Mouse (Mus musculus) Patski (cell line): ENCODE results near the gene Mrm3. TPM values are rescaled to one million over a fixed set of nuclear protein-coding genes. Genes with fewer than 3 reads are reported as not detected.
"Not testable (repeated sequence)": the region's sequence is repeated elsewhere in the genome, so short reads cannot be mapped to it uniquely, and the experiment has no call there.

Source experiments
- ATAC-seq: fragments of 100-300 bp; one replicate; pipeline ENCODE4 v1.8.0; 2021
- CTCF ChIA-PET: fragments of 350-600 bp; sonication (Branson Sonifier 250); formaldehyde crosslinking; loops from one replicate; lab custom pipeline; 2022; ENCODE audit warnings: inconsistent platforms; lab: Charles Lee
- POLR2A ChIA-PET: fragments of 350-600 bp; sonication (Branson Sonifier 250); formaldehyde crosslinking; loops from one replicate; lab custom pipeline; 2022; ENCODE audit warnings: antibody characterized with exemption, inconsistent platforms; lab: Charles Lee
- DNase-seq: peaks from one replicate; pipeline ENCODE4 v3.0.0-alpha.2; 2011; ENCODE audit warnings: low read depth, low spot score
- H3K27me3 ChIP-seq: fragments of 371-371 bp; one replicate; pipeline ENCODE4 v1.5.1; 2021
- CTCF ChIP-seq: fragments of 100-300 bp; IDR thresholded peaks from one replicate; pipeline ENCODE4 v1.5.1; 2021
- in situ Hi-C: fragments of 300-500 bp; cut with MboI; formaldehyde crosslinking; loops from 3 replicates; pipeline ENCODE4 v1.11.1; 2018; ENCODE audit warnings: low pct_unique_long_range_greater_than_20kb, mixed read lengths
- polyA plus RNA-seq: library from polyadenylated mRNA; unstranded; gene quantifications from one replicate; pipeline ENCODE4 v1.2.3, GENCODE M21; 2021

The Mrm3 gene
- polyA plus RNA-seq: 15.4 TPM

DNA sequence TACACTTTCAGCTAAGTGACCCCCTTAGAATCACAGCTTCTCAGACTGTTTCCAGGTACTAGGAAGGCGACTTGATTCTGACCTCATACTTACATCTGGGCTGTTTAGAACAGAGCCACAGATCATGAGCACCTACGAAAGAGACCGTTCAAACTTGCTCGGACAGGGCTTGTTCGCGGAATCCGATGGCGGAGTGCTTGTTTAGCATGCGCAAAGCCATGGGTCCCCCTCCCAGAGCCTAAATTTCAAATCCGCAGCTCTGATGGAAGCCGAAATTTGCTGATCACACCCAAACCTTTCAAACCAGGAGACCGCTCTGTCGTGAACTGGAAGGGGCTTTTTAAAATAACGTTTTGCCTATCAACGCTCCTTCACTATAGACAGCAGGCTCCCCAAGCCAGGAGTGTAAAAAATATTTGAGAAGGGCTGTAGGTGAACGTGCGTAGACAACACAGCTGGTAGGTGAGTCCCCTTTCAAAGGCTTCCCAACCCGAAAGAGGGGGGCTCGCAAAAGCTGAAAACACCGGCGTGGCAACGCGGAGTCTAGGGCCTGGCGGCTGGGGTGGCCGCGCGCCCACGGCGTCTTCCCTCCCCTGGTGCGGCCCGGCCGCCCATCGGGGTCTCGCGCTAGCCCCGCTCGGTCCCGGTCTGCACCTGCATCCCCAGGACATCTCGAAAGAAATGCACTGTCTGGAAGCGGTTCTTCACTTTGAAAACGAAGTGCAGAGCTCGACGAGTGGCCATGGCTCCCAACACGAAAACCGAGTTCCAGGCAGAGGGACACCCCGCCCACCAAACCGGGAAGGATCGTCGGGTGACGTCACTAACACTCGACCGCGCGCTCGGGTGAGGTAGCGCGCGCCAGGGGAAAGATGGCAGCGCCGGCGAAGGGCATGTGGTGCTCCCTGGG is at the start of gene Mrm3, which contains the start of gene Glod4:
Mrm3 (plus strand) TSS at position 815 of the 910 bp plus-strand sequence.
Glod4 (minus strand) TSS at position 825 of the 910 bp plus-strand sequence.
- ChIA-PET POLR2A (interaction anchor here (1.0 kb wide), 1 partner anchor 155 kb away, joined by 4 read pairs; the partner anchor contains the start of gene Nxn), CTCF (interaction anchor here (4.3 kb wide), 1 partner anchor 156 kb away, joined by 12 read pairs; the partner anchor contains the start of gene Nxn)
- peak; percentile 57 for ATAC-seq
- TF ChIP-seq CTCF: no peak
- in situ Hi-C loops: no loop called here
- H3K27me3 ChIP-seq: no peaks in the 10 kb centered on the region
- no peak for DNase-seq

DNA sequence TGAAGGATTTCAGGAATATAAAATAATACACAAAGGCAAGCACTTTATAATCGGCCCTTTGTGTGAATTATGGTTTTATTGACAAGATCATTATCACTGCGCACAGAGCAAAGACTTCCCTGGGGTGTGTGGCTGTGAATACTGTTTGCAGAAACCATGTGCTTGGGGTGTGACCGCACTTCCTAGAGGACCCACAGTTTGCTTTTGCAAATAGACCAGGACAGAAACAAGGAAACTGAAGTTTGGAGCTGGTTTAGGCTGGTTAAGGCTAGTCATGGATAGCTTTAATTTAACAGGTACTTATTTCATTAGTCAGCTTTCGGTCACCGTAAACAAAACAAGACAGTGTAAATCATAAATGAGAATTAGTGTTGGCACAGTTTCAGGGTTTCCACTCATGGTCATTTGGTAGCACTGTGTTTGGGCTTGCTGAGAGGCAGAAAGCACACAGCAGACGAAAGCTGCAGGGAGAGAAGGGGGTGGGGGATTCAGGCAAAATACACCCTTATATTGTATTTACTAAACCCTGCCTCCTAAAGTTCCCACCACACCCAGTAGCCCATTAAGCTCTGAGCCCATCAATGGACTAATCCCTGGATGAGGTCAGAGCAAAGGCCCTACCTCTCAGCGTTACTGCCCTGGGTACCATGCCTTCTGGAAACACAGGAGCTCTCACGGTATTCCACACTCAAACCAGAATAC is 47.1 kb upstream of the Mrm3 start:
- POLR2A ChIA-PET: interaction anchor here (0.8 to 1.4 kb wide), 2 partner anchors 10 to 22 kb away, joined by 3 to 5 read pairs; partner anchors contain the start of genes Dbil5 and Gemin4
- CTCF ChIA-PET: interaction anchor here (0.9 to 1.8 kb wide), 4 partner anchors 9 to 210 kb away, joined by 3 to 5 read pairs (median 3); partner anchors contain the start of gene Timm22
- ATAC-seq: no peak

DNA sequence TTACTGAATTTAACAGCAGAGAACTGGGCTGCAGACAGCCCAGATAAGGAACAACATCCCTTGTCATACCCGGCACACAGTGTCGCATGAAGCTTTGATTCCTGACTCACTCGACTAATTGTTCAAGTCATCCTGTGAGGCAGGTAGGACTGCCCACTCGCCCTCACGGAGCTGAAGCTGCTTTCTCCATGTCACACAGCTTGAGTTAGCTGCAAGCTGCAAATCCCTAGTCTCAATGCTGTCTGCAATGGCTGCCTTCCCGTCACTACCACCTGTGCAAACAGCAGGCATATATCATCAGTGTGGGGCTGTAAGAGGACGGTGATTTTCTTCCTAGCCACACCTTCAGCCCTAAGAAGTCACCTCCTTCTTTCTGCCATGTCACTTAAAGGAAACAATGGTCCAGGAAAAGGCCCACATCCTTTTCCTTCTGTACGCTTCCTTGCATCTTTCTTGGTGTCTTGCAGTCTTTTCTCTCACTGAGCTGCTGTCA is 46.5 kb upstream of the Mrm3 start:
- TF ChIP-seq CTCF: no peak
- in situ Hi-C loops: no loop called here
- no peaks in the 10 kb centered on the region for H3K27me3 ChIP-seq
- no peak for ATAC-seq
- POLR2A ChIA-PET: interaction anchor here (0.7 to 1.4 kb wide), 2 partner anchors 21 to 334 kb away, joined by 3 to 5 read pairs; partner anchors contain the start of genes Dbil5 and Gemin4
- CTCF ChIA-PET: interaction anchor here (1.2 to 1.8 kb wide), 3 partner anchors 9 to 210 kb away, joined by 3 to 5 read pairs (median 3); partner anchors contain the start of gene Timm22
- DNase-seq: no peak

More for the DNA sequence above, 47.1 kb upstream of the Mrm3 start:
- no peak for TF ChIP-seq CTCF
- in situ Hi-C loops: no loop called here
- no peaks in the 10 kb centered on the region for H3K27me3 ChIP-seq
- DNase-seq: no peak

DNA sequence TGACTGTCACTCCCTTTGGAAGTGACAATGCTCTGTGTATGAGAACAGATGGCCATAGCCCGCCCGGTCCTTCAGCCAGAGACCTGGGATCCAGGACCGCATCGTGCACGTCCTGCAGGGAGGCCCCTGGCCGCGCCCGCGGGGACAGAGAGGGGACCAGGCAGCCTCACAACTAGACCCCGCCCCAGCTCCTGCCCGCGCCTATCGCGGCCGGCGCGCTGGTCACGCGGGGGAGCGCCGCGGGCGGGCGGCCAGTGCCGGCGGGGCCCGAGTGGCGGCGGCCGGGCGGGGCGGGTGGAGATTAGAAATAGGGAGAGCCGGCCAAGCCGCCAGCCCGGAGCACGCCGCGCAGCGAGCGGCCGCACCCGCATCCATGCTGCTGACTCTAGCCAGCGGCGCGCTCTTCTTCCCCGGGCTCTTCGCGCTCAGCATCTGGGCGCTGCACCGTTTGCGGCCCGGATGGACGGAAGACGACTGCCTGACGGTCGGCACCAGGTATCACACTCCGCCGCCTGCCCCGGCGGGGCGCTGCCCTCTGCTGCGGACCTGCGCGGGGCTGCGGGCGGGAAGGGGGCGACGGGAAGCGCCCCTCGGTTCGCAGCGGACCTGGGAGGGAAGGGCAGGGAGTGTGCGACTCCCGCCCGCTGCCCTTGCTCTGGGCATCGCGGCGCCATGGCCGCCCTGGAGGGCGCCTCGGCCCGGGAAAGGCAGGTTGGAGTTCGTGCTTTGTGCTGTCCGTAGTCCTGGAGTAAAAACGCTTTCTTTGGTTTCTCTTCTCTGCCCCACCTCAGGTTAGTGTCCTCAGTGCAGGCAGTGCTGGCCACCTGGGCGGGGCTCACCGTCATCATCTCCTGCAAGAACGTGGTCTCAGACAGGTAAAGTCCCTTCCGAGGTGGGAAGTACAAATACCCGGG is 41.5 kb upstream of the Mrm3 start:
- ChIA-PET POLR2A (no interaction called here), CTCF (no interaction called here)
- DNase-seq (no peak), ATAC-seq (peak; percentile 78)
- no peaks in the 10 kb centered on the region for H3K27me3 ChIP-seq
- peak; percentile 46 for TF ChIP-seq CTCF
- in situ Hi-C loops: no loop called here

DNA sequence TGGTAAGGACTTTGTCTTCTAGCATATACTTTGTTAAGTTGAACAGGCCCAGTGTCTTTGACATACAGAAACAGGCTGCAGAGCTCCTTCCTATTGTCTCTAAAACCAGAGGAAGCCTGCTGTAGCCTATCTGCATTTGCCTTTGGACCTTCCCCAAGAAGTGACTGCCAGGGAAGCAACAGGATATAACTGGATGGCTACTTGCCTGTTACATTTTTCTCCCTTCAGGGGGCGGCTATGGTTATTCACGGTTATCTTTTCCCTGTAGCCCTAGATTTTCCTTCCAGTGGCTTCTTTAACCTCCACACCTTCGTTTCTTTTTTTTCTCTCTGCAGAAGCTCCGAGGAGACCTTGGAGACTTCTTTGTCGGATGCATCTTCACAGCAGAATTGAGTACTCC is 36.7 kb upstream of the Mrm3 start:
- POLR2A ChIA-PET: interaction anchor here (0.7 kb wide), 1 partner anchor 11 kb away, joined by 3 read pairs; no protein-coding TSS in a partner anchor
- no peak for TF ChIP-seq CTCF
- in situ Hi-C loops: no loop called here
- CTCF ChIA-PET: no interaction called here
- no peaks in the 10 kb centered on the region for H3K27me3 ChIP-seq
- no peak for DNase-seq
- ATAC-seq: no peak

DNA sequence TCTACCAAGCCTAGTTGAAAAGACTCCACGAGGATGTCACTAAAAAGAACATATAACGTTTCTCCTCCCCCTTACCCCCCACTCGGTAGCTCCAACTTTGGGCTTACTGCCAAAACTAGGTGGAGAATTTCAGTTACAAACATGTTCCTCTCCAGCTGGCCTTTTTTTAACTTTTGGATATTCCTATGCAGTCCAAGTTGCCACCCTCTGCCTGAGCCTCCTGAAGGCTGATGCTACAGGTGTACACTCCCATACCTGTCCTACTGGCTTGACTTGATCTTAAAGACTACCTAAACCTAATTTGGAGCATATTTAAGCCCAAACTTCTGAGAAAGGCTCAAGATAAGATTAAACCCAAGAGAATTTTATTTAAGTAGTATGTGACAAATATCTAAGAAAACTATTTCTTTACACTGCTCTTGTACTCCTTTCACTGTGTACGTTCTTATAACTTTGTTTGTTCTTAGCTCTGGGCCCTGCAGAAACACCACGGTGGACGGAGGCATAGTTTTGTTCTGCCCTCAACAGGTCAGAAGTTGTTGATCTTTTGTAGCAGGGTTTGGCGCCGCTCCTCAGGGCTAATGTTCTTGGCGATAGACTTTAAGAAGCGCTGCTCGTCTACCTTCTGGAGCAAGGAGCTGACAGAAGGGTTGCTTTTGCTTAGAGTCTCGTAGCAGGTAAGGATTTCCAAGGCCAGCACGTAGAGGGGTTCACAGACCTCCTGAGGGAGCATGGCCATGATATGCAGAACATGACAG is 33.1 kb upstream of the Mrm3 start:
- no peak for TF ChIP-seq CTCF
- no peak for ATAC-seq
- H3K27me3 ChIP-seq: no peaks in the 10 kb centered on the region
- ChIA-PET POLR2A (interaction anchor here (0.6 kb wide), 4 partner anchors 12 to 690 kb away, joined by 3 to 4 read pairs (median 4); no protein-coding TSS in a partner anchor), CTCF (interaction anchor here (1.6 kb wide), 1 partner anchor 19 kb away, joined by 4 read pairs; no protein-coding TSS in a partner anchor)
- DNase-seq: no peak
- in situ Hi-C loops: no loop called here

DNA sequence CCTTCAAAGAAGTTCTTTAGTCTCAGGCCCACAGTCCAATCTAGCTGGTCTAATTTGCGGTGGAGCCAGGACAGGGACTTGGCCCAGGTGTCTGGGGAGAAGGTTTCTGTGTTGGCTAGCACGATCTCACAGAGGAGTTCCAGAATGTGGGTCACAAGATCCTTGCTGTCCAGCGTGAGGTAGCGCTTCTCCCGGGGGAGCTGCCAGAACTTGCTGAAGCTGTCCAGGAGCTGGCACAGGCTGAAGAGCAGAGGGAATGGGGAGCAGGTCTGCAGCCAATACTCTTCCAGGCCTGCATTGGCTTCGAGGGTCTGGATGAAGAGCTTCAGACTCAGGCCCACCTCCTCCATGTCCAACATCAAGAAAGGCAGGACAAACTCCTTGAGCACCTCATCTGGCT is 31.9 kb upstream of the Mrm3 start:
- H3K27me3 ChIP-seq, ATAC-seq, CTCF ChIA-PET, DNase-seq, in situ Hi-C loops, POLR2A ChIA-PET: not testable (repeated sequence)

DNA sequence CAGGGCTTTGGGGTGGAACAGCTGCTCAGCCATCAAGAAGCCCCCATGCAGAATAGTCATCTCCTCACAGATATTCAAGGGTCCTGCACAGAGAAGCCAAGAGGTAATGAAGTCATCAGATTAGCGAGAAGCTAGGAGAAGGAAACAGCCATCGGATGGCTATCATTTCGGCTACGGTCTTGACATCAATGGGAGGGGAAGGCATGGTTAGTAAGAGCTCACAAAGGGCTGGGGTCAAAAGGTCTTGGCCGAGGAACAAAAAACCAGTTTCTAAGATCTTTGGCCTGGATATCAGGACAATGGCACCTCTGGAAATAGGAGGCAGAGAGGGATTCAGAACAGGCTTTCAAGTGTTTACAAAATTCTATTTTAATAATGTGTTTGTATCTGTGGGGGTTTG is 29.7 kb upstream of the Mrm3 start:
- no peak for ATAC-seq
- H3K27me3 ChIP-seq: no peaks in the 10 kb centered on the region
- ChIA-PET CTCF (no interaction called here), POLR2A (no interaction called here)
- no peak for TF ChIP-seq CTCF
- in situ Hi-C loops: no loop called here
- no peak for DNase-seq

DNA sequence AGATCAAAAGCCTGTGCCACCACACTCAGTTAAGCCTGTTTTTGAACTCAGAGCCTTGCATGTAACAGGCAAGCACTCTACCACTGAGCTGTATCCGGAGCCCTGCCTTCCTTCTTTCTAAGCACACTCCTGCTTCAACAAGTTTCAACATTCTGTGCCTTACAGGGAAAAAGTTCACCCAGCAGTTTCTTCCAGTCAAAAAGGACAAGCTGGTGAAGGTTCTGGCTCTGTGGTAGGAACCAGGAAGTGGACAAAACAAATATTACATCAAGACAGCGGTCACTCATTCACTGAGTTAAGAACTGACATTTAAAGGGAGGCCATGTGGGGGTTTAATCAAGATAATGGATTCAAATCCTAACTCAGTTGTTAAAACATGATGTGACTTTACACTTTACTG is 28.5 kb upstream of the Mrm3 start:
- CTCF ChIA-PET: no interaction called here
- POLR2A ChIA-PET: no interaction called here
- no peaks in the 10 kb centered on the region for H3K27me3 ChIP-seq
- ATAC-seq (no peak), DNase-seq (no peak)
- no peak for TF ChIP-seq CTCF
- in situ Hi-C loops: no loop called here
